Mouse (Mus musculus) lung, postnatal 0 days (tissue): ENCODE data around the gene Ksr2.

Experiments
- CTCF ChIP-seq: IDR thresholded peaks from 2 replicates; pipeline ENCODE4 v1.5.1; 2016; ENCODE audit warnings: antibody characterized with exemption, mild to moderate bottlenecking
- EP300 ChIP-seq: IDR thresholded peaks from 2 replicates; pipeline ENCODE4 v1.6.1; 2016; ENCODE audit warnings: antibody characterized with exemption, mild to moderate bottlenecking, control low read depth

DNA sequence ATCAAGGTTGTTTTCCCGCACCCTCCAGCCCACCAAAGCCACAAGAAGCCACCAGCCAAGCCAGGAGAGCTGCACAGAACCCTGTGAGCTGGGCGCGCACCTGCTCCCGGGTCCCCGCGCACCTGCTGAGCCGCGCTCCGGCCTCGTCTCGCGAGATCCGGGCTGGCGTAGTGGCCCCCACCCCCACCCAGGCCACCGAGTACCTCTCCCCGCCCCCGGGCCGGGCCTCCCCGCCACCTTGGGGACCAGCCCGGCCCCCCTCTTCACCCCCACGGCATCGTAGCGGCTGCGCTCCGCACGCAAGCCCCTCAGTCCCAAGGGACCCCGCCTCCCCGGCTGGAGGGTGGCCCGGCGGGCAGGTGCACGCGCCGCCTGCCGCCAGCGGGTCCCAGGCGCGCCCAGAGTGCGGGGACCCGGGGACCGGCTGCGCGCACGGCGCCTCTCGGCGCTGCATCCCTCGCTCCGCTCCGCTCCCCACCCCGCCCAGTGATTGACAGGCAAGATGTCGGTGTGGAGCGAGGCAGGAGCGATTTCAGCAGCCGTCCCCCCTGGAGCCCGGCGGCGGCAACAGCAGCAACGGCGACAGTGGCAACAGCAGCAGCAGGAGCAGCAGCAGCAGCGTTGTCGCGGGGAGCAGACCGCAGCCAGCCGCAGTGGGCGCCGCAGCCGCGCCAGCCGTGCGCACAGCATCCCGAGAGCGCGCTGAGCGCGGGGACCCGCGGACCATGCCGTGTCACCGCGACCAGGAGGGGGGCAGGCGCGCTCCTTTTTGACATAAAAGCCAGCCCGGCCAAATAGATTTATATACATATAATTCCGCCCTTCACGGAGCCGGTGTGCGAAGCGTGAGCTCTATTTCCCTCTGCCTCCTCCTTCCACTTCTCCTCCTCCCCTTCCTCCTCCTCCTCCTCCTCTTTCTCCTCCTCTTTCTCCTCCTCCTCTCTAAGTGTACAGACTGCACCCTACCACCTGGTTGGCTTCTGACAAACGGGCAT, at the start of gene Ksr2:
- TF ChIP-seq CTCF (no peak; the same call in 1 of the 2 replicates), EP300 (no peak)
